Mouse (Mus musculus): ENCODE results near the gene Frzb. TPM values are rescaled to one million over a fixed set of nuclear protein-coding genes. Genes with fewer than 3 reads are reported as not detected.
"Not testable (repeated sequence)": the region's sequence is repeated elsewhere in the genome, so short reads cannot be mapped to it uniquely, and the experiment has no call there.

Frzb gene
- 10 to 100 TPM; 23.4 to 25.2 TPM for total RNA-seq (2021)
- long read RNA-seq, experiment 1, transcript Frzb-201 (6 exons, 3,149 nt), result major isoform, 33 of 34 reads
- long read RNA-seq, experiment 1, partial matches to known transcripts, result 0 of 34 reads
- long read RNA-seq, experiment 1, other reads (novel, unspliced or antisense), result 1 of 34 reads
- long read RNA-seq, experiment 2, transcript Frzb-201 (6 exons, 3,149 nt), result major isoform, 23 of 25 reads
- long read RNA-seq, experiment 2, partial matches to known transcripts, result 0 of 25 reads
- long read RNA-seq, experiment 2, other reads (novel, unspliced or antisense), result 2 of 25 reads

DNA sequence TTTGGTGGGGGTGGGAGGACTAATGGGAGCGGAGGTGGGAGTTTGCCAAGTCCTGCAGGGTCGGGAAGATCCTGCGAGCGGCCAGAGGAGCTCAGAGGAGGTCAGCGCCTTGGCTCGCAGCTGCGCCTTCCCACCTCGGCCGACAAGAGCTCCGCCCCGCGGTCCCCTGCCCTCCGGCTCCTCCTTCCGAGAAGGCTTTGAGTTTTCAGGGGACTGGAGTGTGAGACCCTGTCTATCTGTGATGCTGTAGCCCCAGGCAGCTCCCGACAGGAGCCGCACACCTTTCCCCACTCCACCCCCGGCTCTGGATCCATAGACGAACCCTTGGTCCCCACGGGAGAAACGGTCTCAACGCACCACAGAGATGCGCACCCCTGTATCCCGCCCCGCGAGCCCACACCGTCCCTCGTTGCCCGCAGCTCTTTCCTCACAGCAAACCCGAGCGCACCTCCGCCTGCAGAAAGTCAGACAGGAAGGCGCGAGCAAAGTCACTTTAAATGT is at the start of gene Frzb:
Gene Frzb (minus strand): TSS at position 335 of the 501 bp plus-strand sequence.
- peak; percentile 26 to 33 for DNase-seq (ENCODE audit: low spot score in 2 of 2)

DNA sequence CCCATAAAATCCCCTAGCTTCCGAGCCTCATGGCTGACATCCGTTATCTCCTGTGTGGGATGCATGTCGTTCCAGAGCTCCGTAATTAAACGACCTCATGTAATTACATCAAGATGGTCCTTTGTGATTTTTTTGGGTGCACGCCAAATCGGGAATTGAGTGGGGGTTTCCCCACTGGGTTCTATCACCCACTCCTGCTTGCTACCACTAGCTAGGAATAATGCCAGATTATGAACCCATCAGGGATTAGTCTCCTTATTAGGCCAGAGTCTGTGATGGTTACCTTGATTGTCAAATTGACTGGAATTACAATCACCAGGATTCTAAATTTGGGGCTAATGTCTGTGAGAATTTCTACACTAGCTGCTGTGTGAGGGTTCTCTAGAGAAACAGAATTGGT is 47.9 kb upstream of the Frzb start:
- not testable (repeated sequence) for DNase-seq (ENCODE audit: low spot score in 2 of 2)

- DNase-seq (ENCODE audit: low spot score in 2 of 2), result no peak
Observed at GRCm38 (mm10) chr2:80486851-80487250, 39.4 kb upstream of the Frzb start.

GRCm38 (mm10) chr2:80484951-80485350 is 37.5 kb upstream of the Frzb start:
- no peak for DNase-seq (ENCODE audit: low spot score in 2 of 2)

- no peak for DNase-seq (ENCODE audit: low spot score in 2 of 2)
Observed at GRCm38 (mm10) chr2:80475831-80476230, 28.4 kb upstream of the Frzb start.

DNA sequence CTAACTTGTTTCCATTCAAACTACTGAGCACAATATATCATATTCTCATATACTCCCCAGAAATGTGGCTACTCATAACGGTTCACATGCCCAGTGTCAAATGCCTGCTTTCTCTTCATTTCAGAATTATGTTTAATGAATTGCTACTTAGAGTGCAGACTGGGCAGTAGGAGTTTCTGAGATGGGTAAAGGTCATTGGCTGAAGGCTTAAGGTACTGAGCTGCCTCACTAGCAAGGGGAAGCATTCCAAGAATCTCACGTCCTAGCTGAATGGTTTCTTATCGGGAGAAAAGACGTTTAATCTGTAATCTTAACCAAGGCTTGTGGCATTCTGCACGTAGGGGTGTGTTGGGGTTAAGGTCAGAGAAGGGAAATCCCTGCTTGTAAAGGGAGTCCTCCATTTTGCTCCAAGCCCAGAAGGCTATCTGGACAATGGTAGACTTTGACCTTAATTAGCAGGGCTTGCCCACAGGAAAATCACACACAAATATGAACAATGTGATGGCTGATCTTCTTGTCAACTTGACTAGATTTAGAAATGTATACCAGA is 26.9 kb upstream of the Frzb start:
- no peak for DNase-seq (ENCODE audit: low spot score in 2 of 2)

GRCm38 (mm10) chr2:80465991-80466821 is 18.8 kb upstream of the Frzb start:
- DNase-seq (ENCODE audit: low spot score in 2 of 2), result no peak

- no peak for DNase-seq (ENCODE audit: low spot score in 2 of 2)
Observed at GRCm38 (mm10) chr2:80461827-80462226, 14.4 kb upstream of the Frzb start.

- peak in 1 of 2 experiments; percentile 3 for DNase-seq (ENCODE audit: low spot score in 2 of 2)
Observed at GRCm38 (mm10) chr2:80448231-80448630, 806 bp upstream of the Frzb start.

DNA sequence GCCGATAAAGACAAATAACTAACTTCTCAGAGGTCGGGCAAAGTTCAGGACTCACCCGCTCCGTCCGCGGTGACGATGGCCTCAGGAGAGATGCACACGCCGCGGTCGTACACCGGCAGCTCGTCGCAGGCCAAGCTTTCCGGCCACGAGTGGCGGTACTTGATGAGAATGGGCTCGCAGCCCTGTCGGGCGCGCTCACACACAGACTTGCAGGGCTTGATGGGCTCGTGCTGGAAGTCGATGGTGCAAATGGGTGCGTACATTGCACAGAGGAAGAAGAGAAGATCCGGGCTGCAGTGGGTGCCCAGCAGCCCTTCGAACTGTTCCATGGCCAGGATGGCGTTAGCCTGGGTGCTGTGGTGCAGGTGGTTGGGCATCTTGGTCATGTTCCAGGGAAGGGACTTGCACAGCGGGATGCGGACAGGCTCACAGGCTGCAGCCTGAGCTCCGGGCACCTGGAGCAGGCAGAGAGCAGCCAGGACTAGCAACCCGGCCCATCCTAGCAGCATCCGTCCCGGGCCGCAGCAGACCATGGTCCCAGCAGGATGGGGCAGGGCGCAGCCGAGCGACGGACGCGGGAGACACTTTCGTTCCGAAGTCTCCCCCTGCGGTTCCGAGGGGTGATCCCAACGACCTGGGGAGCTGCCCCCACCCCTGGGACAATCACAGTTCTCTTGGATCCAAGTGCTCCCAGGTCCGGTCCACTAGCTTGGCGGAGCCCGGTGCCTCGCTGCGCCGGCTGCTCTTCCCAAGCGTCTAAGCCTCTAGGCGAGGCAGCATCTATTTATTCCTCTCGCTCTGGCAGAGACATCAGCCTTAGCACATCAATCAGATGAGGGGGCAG is 895 bp downstream of the Frzb start:
- peak; percentile 8 to 41 for DNase-seq (ENCODE audit: low spot score in 2 of 2)

DNA sequence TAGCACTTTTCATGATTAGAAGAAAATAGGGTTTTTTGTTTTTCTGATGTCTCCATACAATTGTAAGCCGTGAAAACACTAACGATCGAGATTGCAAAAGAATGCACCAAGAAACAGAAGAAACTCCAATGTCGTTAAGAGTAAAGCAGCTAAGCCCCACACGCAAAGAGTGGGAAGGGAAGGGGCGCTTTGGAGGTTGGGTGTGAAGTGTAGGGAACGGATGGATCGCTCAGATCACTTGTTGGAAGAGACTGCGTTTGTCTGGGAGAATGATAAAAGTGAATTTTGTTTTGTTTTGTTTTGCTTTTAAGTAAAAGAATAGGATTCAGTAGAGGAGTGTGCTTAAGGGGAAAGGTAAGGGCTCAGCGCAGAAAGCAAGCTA is 1.5 kb downstream of the Frzb start:
- DNase-seq (ENCODE audit: low spot score in 2 of 2), result no peak

- DNase-seq (ENCODE audit: low spot score in 2 of 2), result no peak
Observed at GRCm38 (mm10) chr2:80445491-80445890, 1.9 kb downstream of the Frzb start.

DNA sequence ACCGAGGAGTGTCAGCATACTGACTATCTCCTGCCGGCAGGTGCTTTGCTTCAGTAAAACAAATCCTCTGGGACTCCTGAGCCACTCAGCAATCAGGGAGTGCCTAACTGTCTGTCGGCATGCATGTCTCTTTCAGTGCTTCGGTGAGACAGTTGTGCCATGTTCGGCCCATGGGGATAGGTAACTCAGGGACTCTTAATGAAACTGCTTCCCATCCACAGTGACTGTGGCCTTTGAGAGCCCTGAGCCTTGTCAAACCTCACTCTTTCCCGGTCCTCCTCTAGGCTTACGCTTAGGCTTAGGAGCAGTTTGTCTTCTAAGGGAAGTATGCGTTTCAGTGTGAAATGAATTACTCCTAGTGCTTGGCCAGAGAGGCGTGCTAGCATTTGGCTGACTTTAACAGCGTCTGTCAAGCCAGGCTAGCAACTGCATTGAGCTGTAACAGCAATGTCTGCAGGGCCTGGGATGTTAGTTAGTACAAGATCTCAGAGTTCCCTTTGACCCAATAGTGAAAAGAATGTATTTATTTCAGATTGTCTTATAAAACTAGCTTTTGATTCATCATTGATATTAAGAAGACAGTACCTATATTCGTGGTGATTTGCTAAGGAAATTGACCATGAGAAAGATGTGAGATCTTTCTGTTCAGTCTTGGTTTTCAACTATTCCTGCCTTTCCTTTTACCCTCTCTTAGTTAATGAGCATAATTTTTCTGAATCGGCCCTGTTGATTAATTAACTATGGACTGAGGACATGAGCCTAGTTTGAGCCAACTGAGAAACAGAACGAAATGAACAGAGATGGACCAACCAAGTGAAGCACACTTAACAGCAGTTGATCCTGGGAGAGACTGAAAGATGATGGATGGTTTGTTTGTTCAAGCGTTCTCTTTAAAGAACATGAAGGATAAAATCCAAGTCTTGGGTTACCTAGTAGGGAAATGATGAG is 2.7 kb downstream of the Frzb start:
- DNase-seq (ENCODE audit: low spot score in 2 of 2), result no peak

- no peak for DNase-seq (ENCODE audit: low spot score in 2 of 2)
Observed at GRCm38 (mm10) chr2:80443962-80444361, 3.5 kb downstream of the Frzb start.

GRCm38 (mm10) chr2:80441386-80441785 is 6.0 kb downstream of the Frzb start:
- no peak for DNase-seq (ENCODE audit: low spot score in 2 of 2)

DNA sequence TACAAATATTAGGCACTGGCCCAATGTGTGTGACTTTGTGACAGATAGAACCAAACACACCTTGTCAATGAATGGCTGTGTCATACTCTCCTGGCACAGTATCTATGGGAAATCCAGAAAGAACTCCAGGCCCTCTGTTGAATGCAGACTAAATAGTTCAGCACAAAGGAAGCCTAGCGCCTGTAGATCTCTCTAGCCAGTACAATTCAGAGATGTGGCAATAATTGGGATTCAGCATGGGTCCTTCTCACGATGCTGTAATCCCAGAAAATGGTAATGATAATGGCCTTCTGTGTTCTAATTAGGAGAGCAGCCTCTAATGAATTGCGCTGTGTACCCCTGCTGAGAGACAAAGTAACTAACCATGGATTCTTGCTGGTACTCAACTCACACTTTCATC is 8.6 kb downstream of the Frzb start:
- DNase-seq (ENCODE audit: low spot score in 2 of 2), result no peak

DNA sequence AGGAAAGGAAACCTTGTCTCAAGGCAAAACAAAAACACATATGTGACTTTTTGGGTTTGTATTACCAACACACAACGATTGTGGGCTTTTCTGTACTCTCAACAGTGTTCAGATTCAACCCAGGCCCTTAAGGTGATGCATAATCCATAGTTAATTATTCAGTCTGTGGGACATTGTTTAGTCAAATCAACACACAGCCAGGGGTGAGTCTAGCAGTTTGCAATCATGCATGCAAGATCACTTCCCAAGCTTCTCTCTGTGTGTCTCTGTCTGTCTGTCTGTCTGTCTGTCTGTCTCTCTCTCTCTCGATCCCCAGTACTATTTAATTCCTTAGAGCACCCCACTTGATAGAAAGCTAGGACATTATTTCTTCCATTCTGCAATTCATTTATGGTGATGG is 10.0 kb downstream of the Frzb start:
- DNase-seq (ENCODE audit: low spot score in 2 of 2), result no peak

GRCm38 (mm10) chr2:80434783-80435572 is 12.4 kb downstream of the Frzb start:
- no peak for DNase-seq (ENCODE audit: low spot score in 2 of 2)

- no peak for DNase-seq (ENCODE audit: low spot score in 2 of 2)
Observed at GRCm38 (mm10) chr2:80433254-80433876, 14.1 kb downstream of the Frzb start.

All from left cerebral cortex, adult 18-20 months (tissue).